Mouse (Mus musculus) forebrain, embryonic 11.5 days (tissue): ENCODE measurements around the gene Meis2. TPM values are rescaled to one million over a fixed set of nuclear protein-coding genes. Genes with fewer than 3 reads are reported as not detected.

Experiments used
- ATAC-seq: fragments of 200-750 bp; cut with Nextera tagmentation; replicated peaks from 2 replicates; pipeline ENCODE4 v1.8.0; 2017; ENCODE audit warnings: moderate TSS enrichment; ENCODE audit not compliant: low FRiP score
- DNase-seq: peaks from one replicate; pipeline ENCODE4 v3.0.0-alpha.2; 2017; ENCODE audit warnings: low spot score
- H3K27ac ChIP-seq: fragments of 300-500 bp; sonication (generic); 2 replicates; pipeline ENCODE4 v1.5.1; 2014; ENCODE audit warnings: low read depth, low read length
- H3K27me3 ChIP-seq: fragments of 300-500 bp; sonication (generic); 2 replicates; pipeline ENCODE4 v1.6.1; 2014; ENCODE audit warnings: mild to moderate bottlenecking, low read length, mixed read lengths; ENCODE audit not compliant: control insufficient read depth, insufficient read depth
- H3K36me3 ChIP-seq: fragments of 300-500 bp; sonication (generic); 2 replicates; pipeline ENCODE4 v1.6.1; 2014; ENCODE audit warnings: mild to moderate bottlenecking, low read length, moderate library complexity, mixed read lengths; ENCODE audit not compliant: control insufficient read depth, insufficient read depth
- H3K4me1 ChIP-seq: fragments of 300-500 bp; sonication (generic); replicated peaks from 2 replicates; pipeline ENCODE4 v1.6.1; 2014; ENCODE audit warnings: low read length, mixed read lengths; ENCODE audit not compliant: control insufficient read depth, insufficient read depth
- H3K4me2 ChIP-seq: fragments of 300-500 bp; sonication (generic); 2 replicates; pipeline ENCODE4 v1.6.1; 2014; ENCODE audit warnings: low read depth, mild to moderate bottlenecking, low read length, moderate library complexity, mixed read lengths; ENCODE audit not compliant: severe bottlenecking
- H3K4me3 ChIP-seq: fragments of 300-500 bp; sonication (generic); 2 replicates; pipeline ENCODE4 v1.5.1; 2014; ENCODE audit warnings: low read depth, low read length
- H3K9ac ChIP-seq: fragments of 300-500 bp; sonication (generic); 2 replicates; pipeline ENCODE4 v1.6.1; 2014; ENCODE audit warnings: low read length
- H3K9me3 ChIP-seq: fragments of 300-500 bp; sonication (generic); 2 replicates; pipeline ENCODE4 v1.6.1; 2016; ENCODE audit warnings: low read length, mixed read lengths; ENCODE audit not compliant: control insufficient read depth
- WGBS: fragments of 180-500 bp; shearing (Covaris S2); extraction: QIAGEN DNeasy Blood & Tissue Kit; methylation state at CpG from one replicate; pipeline ENCODE4 v1.1.7; 2014; 5-methylcytosine and 5-hydroxymethylcytosine counted together
- polyA plus RNA-seq: library from polyadenylated mRNA; unstranded; fragments of >200 nt; fragmentation: Nextera tagmentation; extraction: Ambion mirVana; gene quantifications from 2 replicates; pipeline ENCODE4 v1.2.1, GENCODE M21; 2014

Meis2 gene
- polyA plus RNA-seq, 1 experiment from 2014 or later = 77.2 TPM

- no peak for ATAC-seq
- Histone ChIP-seq H3K4me1 (peaks cover 20% of the 10 kb centered on the region), H3K9me3 (no peaks in the 10 kb centered on the region), H3K4me3 (peak overlapping the region; percentile 75), H3K27me3 (peaks cover 18% of the 10 kb centered on the region), H3K36me3 (no peaks in the 10 kb centered on the region), H3K27ac (no peak overlapping the region), H3K4me2 (peak overlapping the region; percentile 82), H3K9ac (peak overlapping the region; percentile 58)
- WGBS = 2% methylated on average over 25 of the region's 25 CpGs
- peak; percentile 77 for DNase-seq
These were observed 6.1 kb upstream of the Meis2 start for GRCm38 (mm10) chr2:116071571-116072320.

- Histone ChIP-seq H3K27ac (no peak overlapping the region), H3K36me3 (no peaks in the 10 kb centered on the region), H3K4me1 (peaks cover 20% of the 10 kb centered on the region), H3K9me3 (no peaks in the 10 kb centered on the region), H3K4me2 (peak overlapping the region; percentile 82), H3K4me3 (peak overlapping the region; percentile 75), H3K9ac (peak overlapping the region; percentile 57), H3K27me3 (peaks cover 18% of the 10 kb centered on the region)
- ATAC-seq (no peak), DNase-seq (no peak)
- WGBS = 7% methylated on average over 10 of the region's 10 CpGs
These were observed 5.2 kb upstream of the Meis2 start for GRCm38 (mm10) chr2:116070614-116071425.

GRCm38 (mm10) chr2:116069451-116070225 is 4.0 kb upstream of the Meis2 start:
- peak overlapping the region; percentile 75 for H3K4me3 ChIP-seq
- H3K4me1 ChIP-seq = peaks cover 12% of the 10 kb centered on the region
- no peak for DNase-seq
- peak overlapping the region; percentile 82 for H3K4me2 ChIP-seq
- no peaks in the 10 kb centered on the region for H3K36me3 ChIP-seq
- H3K9me3 ChIP-seq = no peaks in the 10 kb centered on the region
- H3K27ac ChIP-seq = peak overlapping the region; percentile 47; the same call in 1 of the 2 replicates
- no peak for ATAC-seq
- WGBS = 2% methylated on average over 8 of the region's 8 CpGs
- peaks cover 15% of the 10 kb centered on the region for H3K27me3 ChIP-seq
- peak overlapping the region; percentile 73 for H3K9ac ChIP-seq

- peaks cover 10% of the 10 kb centered on the region; the same call in 1 of the 2 replicates for H3K4me1 ChIP-seq
- no peak for DNase-seq
- no peaks in the 10 kb centered on the region for H3K36me3 ChIP-seq
- peaks cover 13% of the 10 kb centered on the region for H3K27me3 ChIP-seq
- peak overlapping the region; percentile 82 for H3K4me2 ChIP-seq
- peak overlapping the region; percentile 75 for H3K4me3 ChIP-seq
- no peaks in the 10 kb centered on the region for H3K9me3 ChIP-seq
- peak overlapping the region; percentile 47; the same call in 1 of the 2 replicates for H3K27ac ChIP-seq
- WGBS = 6% methylated on average over 7 of the region's 7 CpGs
- no peak for ATAC-seq
- peak overlapping the region; percentile 73 for H3K9ac ChIP-seq
These were observed 3.3 kb upstream of the Meis2 start for GRCm38 (mm10) chr2:116068901-116069300.

GRCm38 (mm10) chr2:116068461-116068860 is 2.8 kb upstream of the Meis2 start:
- no peak for DNase-seq
- ATAC-seq = no peak
- 2% methylated on average over 11 of the region's 11 CpGs for WGBS

GRCm38 (mm10) chr2:116067711-116068110 is 2.1 kb upstream of the Meis2 start:
- Histone ChIP-seq H3K27ac (peak overlapping the region; percentile 84), H3K9me3 (no peaks in the 10 kb centered on the region), H3K4me1 (peaks cover 10% of the 10 kb centered on the region; the same call in 1 of the 2 replicates), H3K36me3 (no peaks in the 10 kb centered on the region), H3K4me2 (peak overlapping the region; percentile 82), H3K27me3 (peaks cover 5% of the 10 kb centered on the region), H3K9ac (peak overlapping the region; percentile 73), H3K4me3 (peak overlapping the region; percentile 75)
- ATAC-seq = no peak
- DNase-seq = peak; percentile 71
- WGBS = under 1% methylated on average over 15 of the region's 15 CpGs

More at GRCm38 (mm10) chr2:116068461-116068860, 2.8 kb upstream of the Meis2 start:
- Histone ChIP-seq H3K27me3 (peaks cover 9% of the 10 kb centered on the region), H3K36me3 (no peaks in the 10 kb centered on the region), H3K4me3 (peak overlapping the region; percentile 75), H3K27ac (peak overlapping the region; percentile 84), H3K9me3 (no peaks in the 10 kb centered on the region), H3K9ac (peak overlapping the region; percentile 73), H3K4me1 (peaks cover 10% of the 10 kb centered on the region; the same call in 1 of the 2 replicates), H3K4me2 (peak overlapping the region; percentile 82)

- DNase-seq = peak; percentile 92
- H3K4me1 ChIP-seq = peaks cover 10% of the 10 kb centered on the region; the same call in 1 of the 2 replicates
- WGBS = under 1% methylated on average over 27 of the region's 27 CpGs
- peak overlapping the region; percentile 76 for H3K27ac ChIP-seq
- H3K9me3 ChIP-seq = no peaks in the 10 kb centered on the region
- peak overlapping the region; percentile 82 for H3K4me2 ChIP-seq
- H3K9ac ChIP-seq = peak overlapping the region; percentile 73
- H3K36me3 ChIP-seq = no peaks in the 10 kb centered on the region
- peak overlapping the region; percentile 75 for H3K4me3 ChIP-seq
- peaks cover 4% of the 10 kb centered on the region; the same call in 1 of the 2 replicates for H3K27me3 ChIP-seq
- peak; percentile 60 for ATAC-seq
These were observed 1.4 kb upstream of the Meis2 start for GRCm38 (mm10) chr2:116067065-116067497.
